Mouse (Mus musculus) forebrain, postnatal 0 days (tissue): ENCODE data around the gene Gzmm. TPM values are rescaled to one million over a fixed set of nuclear protein-coding genes. Genes with fewer than 3 reads are reported as not detected.

Experiments used
- ATAC-seq: fragments of 200-750 bp; cut with Nextera tagmentation; 2 replicates; pipeline ENCODE4 v1.8.0; 2017; ENCODE audit warnings: mild to moderate bottlenecking, moderate library complexity
- DNase-seq: peaks from one replicate; pipeline ENCODE4 v3.0.0-alpha.2; 2015
- H3K27ac ChIP-seq: fragments of 300-500 bp; sonication (generic); 2 replicates; pipeline ENCODE4 v1.5.1; 2014; ENCODE audit warnings: low read depth, mild to moderate bottlenecking, antibody characterized with exemption, low read length, moderate library complexity, mixed read lengths
- H3K27me3 ChIP-seq: fragments of 300-500 bp; sonication (generic); 2 replicates; pipeline ENCODE4 v1.6.1; 2014; ENCODE audit warnings: mild to moderate bottlenecking, low read length, mixed read lengths; ENCODE audit not compliant: insufficient read depth
- H3K36me3 ChIP-seq: fragments of 300-500 bp; sonication (generic); 2 replicates; pipeline ENCODE4 v1.6.1; 2014; ENCODE audit warnings: mild to moderate bottlenecking, moderate library complexity; ENCODE audit not compliant: insufficient read depth
- H3K4me1 ChIP-seq: fragments of 300-500 bp; sonication (generic); 2 replicates; pipeline ENCODE4 v1.6.1; 2014; ENCODE audit warnings: antibody characterized with exemption; ENCODE audit not compliant: insufficient read depth
- H3K4me2 ChIP-seq: fragments of 300-500 bp; sonication (generic); 2 replicates; pipeline ENCODE4 v1.6.1; 2014; ENCODE audit warnings: low read depth, mild to moderate bottlenecking, moderate library complexity
- H3K4me3 ChIP-seq: fragments of 300-500 bp; sonication (generic); 2 replicates; pipeline ENCODE4 v1.5.1; 2014; ENCODE audit warnings: low read depth, low read length, mixed read lengths
- H3K9ac ChIP-seq: fragments of 300-500 bp; sonication (generic); 2 replicates; pipeline ENCODE4 v1.6.1; 2014; ENCODE audit warnings: mild to moderate bottlenecking
- H3K9me3 ChIP-seq: fragments of 300-500 bp; sonication (generic); 2 replicates; pipeline ENCODE4 v1.6.1; 2016; ENCODE audit warnings: low read length
- CTCF ChIP-seq: sonication (generic); IDR thresholded peaks from 2 replicates; pipeline ENCODE4 v1.5.1; 2016; ENCODE audit warnings: antibody characterized with exemption, control low read depth, low read depth
- WGBS: fragments of 180-500 bp; shearing (Covaris S2); extraction: QIAGEN DNeasy Blood & Tissue Kit; methylation state at CpG from one replicate; pipeline ENCODE4 v1.1.7; 2014; 5-methylcytosine and 5-hydroxymethylcytosine counted together
- polyA plus RNA-seq: library from polyadenylated mRNA; unstranded; fragments of >200 nt; fragmentation: Nextera tagmentation; extraction: Ambion mirVana; gene quantifications from 2 replicates; pipeline ENCODE4 v1.2.1, GENCODE M21; 2015
- total RNA-seq: library from RNA; depleted of rRNA; stranded (reverse); fragments of >200 nt; gene quantifications from 2 replicates; pipeline ENCODE4 v1.2.3, GENCODE M21; 2014

Gene Gzmm
- total and polyA plus RNA-seq, 2 experiments from 2014 or later: 1.1 to 3.3 TPM

- peaks cover 33% of the 10 kb centered on the region for H3K36me3 ChIP-seq
- DNase-seq (no peak), ATAC-seq (no peak)
- no peak overlapping the region for H3K9ac ChIP-seq
- TF ChIP-seq CTCF: no peak
- no peak overlapping the region for H3K27ac ChIP-seq
- WGBS: 70% methylated on average over 4 of the region's 4 CpGs
- H3K4me1 ChIP-seq: peaks cover 14% of the 10 kb centered on the region; the same call in 1 of the 2 replicates
- H3K27me3 ChIP-seq: no peaks in the 10 kb centered on the region
- H3K4me3 ChIP-seq: no peak overlapping the region
- H3K4me2 ChIP-seq: peak overlapping the region; percentile 77
- H3K9me3 ChIP-seq: no peaks in the 10 kb centered on the region
Observed at GRCm38 (mm10) chr10:79707759-79708158, 18.9 kb downstream of the Gzmm start.

GRCm38 (mm10) chr10:79708668-79709067 is 19.8 kb downstream of the Gzmm start:
- DNase-seq (no peak), ATAC-seq (no peak)
- TF ChIP-seq CTCF: no peak
- Histone ChIP-seq H3K27me3 (no peaks in the 10 kb centered on the region), H3K4me1 (peaks cover 14% of the 10 kb centered on the region; the same call in 1 of the 2 replicates), H3K4me3 (no peak overlapping the region), H3K4me2 (no peak overlapping the region), H3K9ac (no peak overlapping the region), H3K9me3 (no peaks in the 10 kb centered on the region), H3K36me3 (peaks cover 33% of the 10 kb centered on the region), H3K27ac (no peak overlapping the region)
- 88% methylated on average over 21 of the region's 21 CpGs for WGBS

- Histone ChIP-seq H3K27ac (no peak overlapping the region), H3K4me1 (peaks cover 14% of the 10 kb centered on the region; the same call in 1 of the 2 replicates), H3K4me2 (no peak overlapping the region), H3K4me3 (no peak overlapping the region), H3K27me3 (no peaks in the 10 kb centered on the region), H3K36me3 (peaks cover 33% of the 10 kb centered on the region), H3K9ac (no peak overlapping the region), H3K9me3 (no peaks in the 10 kb centered on the region)
- ATAC-seq (no peak), DNase-seq (no peak)
- no peak for TF ChIP-seq CTCF
- WGBS: 86% methylated on average over 7 of the region's 7 CpGs
Observed at GRCm38 (mm10) chr10:79709307-79709706, 20.5 kb downstream of the Gzmm start.

GRCm38 (mm10) chr10:79712029-79712428 is 23.2 kb downstream of the Gzmm start:
- no peak overlapping the region for H3K4me3 ChIP-seq
- H3K4me1 ChIP-seq: peaks cover 5% of the 10 kb centered on the region; the same call in 1 of the 2 replicates
- DNase-seq (no peak), ATAC-seq (no peak)
- no peaks in the 10 kb centered on the region for H3K9me3 ChIP-seq
- 80% methylated on average over 1 of the region's 1 CpGs for WGBS
- TF ChIP-seq CTCF: peak; percentile 40
- peaks cover 12% of the 10 kb centered on the region for H3K27me3 ChIP-seq
- H3K4me2 ChIP-seq: no peak overlapping the region
- H3K36me3 ChIP-seq: peaks cover 33% of the 10 kb centered on the region
- H3K27ac ChIP-seq: no peak overlapping the region
- H3K9ac ChIP-seq: no peak overlapping the region

- no peak overlapping the region for H3K27ac ChIP-seq
- peak; percentile 79 for TF ChIP-seq CTCF
- DNase-seq: peak; percentile 84
- H3K4me1 ChIP-seq: peaks cover 7% of the 10 kb centered on the region
- H3K9me3 ChIP-seq: no peaks in the 10 kb centered on the region
- peak; percentile 54 for ATAC-seq
- no peak overlapping the region for H3K9ac ChIP-seq
- peaks cover 12% of the 10 kb centered on the region for H3K27me3 ChIP-seq
- peaks cover 33% of the 10 kb centered on the region for H3K36me3 ChIP-seq
- 20% methylated on average over 4 of the region's 6 CpGs for WGBS
- no peak overlapping the region for H3K4me3 ChIP-seq
- H3K4me2 ChIP-seq: no peak overlapping the region
Observed at GRCm38 (mm10) chr10:79712499-79713126, 23.8 kb downstream of the Gzmm start.

GRCm38 (mm10) chr10:79713163-79713562 is 24.3 kb downstream of the Gzmm start:
- Histone ChIP-seq H3K4me3 (no peak overlapping the region), H3K36me3 (peaks cover 33% of the 10 kb centered on the region), H3K9me3 (no peaks in the 10 kb centered on the region), H3K27ac (no peak overlapping the region), H3K9ac (no peak overlapping the region), H3K4me2 (no peak overlapping the region), H3K27me3 (peaks cover 12% of the 10 kb centered on the region), H3K4me1 (peaks cover 12% of the 10 kb centered on the region)
- WGBS: 39% methylated on average over 1 of the region's 1 CpGs
- DNase-seq (no peak), ATAC-seq (no peak)
- TF ChIP-seq CTCF: no peak

GRCm38 (mm10) chr10:79714996-79715395 is 26.2 kb downstream of the Gzmm start:
- ATAC-seq: no peak
- Histone ChIP-seq H3K4me3 (no peak overlapping the region), H3K9me3 (no peaks in the 10 kb centered on the region), H3K36me3 (peaks cover 20% of the 10 kb centered on the region), H3K27ac (no peak overlapping the region), H3K9ac (no peak overlapping the region), H3K4me1 (peaks cover 12% of the 10 kb centered on the region), H3K27me3 (peaks cover 12% of the 10 kb centered on the region), H3K4me2 (no peak overlapping the region)
- DNase-seq: no peak
- no peak for TF ChIP-seq CTCF
- WGBS: 59% methylated on average over 4 of the region's 4 CpGs
